Mouse (Mus musculus): ENCODE measurements around the gene Nudt9. TPM values are rescaled to one million over a fixed set of nuclear protein-coding genes. Genes with fewer than 3 reads are reported as not detected.
A peak's percentile ranks its signal among the peaks of the same experiment; 100 is the strongest.

The Nudt9 gene
- polyA plus RNA-seq, 1 experiment from 2014 or later, result 68.2 TPM

- Histone ChIP-seq H3K9me3 (ENCODE audit: control insufficient read depth, low read length) (no peaks in the 10 kb centered on the region), H3K36me3 (ENCODE audit: control insufficient read depth, insufficient read depth, low read length) (no peaks in the 10 kb centered on the region), H3K9ac (ENCODE audit: low read depth, low read length) (no peak overlapping the region), H3K4me1 (replicated peaks; ENCODE audit: control insufficient read depth, insufficient read depth, low read length) (no peaks in the 10 kb centered on the region), H3K27me3 (ENCODE audit: control insufficient read depth, insufficient read depth, low read length) (no peaks in the 10 kb centered on the region), H3K4me3 (ENCODE audit: low read depth, low read length) (no peak overlapping the region), H3K4me2 (replicated peaks; ENCODE audit: low read depth, low read length) (no peak overlapping the region), H3K27ac (ENCODE audit: low read depth, low read length) (no peak overlapping the region)
- 82% methylated on average over 13 of the region's 13 CpGs for WGBS
- DNase-seq (ENCODE audit: low spot score) (no peak), ATAC-seq (ENCODE audit: low FRiP score) (no peak)
Measured at GRCm38 (mm10) chr5:104061936-104062772, 16.0 kb downstream of the Nudt9 start.

- no peak overlapping the region for H3K9ac ChIP-seq (ENCODE audit: low read depth, low read length)
- WGBS, result 94% methylated on average over 11 of the region's 11 CpGs
- H3K4me3 ChIP-seq (ENCODE audit: low read depth, low read length), result no peak overlapping the region
- no peak overlapping the region for H3K27ac ChIP-seq (ENCODE audit: low read depth, low read length)
- H3K9me3 ChIP-seq (ENCODE audit: control insufficient read depth, low read length), result no peaks in the 10 kb centered on the region
- no peak overlapping the region for H3K4me2 ChIP-seq (replicated peaks; ENCODE audit: low read depth, low read length)
- no peaks in the 10 kb centered on the region for H3K36me3 ChIP-seq (ENCODE audit: control insufficient read depth, insufficient read depth, low read length)
- ATAC-seq (ENCODE audit: low FRiP score), result no peak
- H3K4me1 ChIP-seq (replicated peaks; ENCODE audit: control insufficient read depth, insufficient read depth, low read length), result no peaks in the 10 kb centered on the region
- H3K27me3 ChIP-seq (ENCODE audit: control insufficient read depth, insufficient read depth, low read length), result no peaks in the 10 kb centered on the region
- DNase-seq (ENCODE audit: low spot score), result no peak
Measured at GRCm38 (mm10) chr5:104062773-104063551, 16.9 kb downstream of the Nudt9 start.

- no peak for ATAC-seq (ENCODE audit: low FRiP score)
- Histone ChIP-seq H3K36me3 (ENCODE audit: control insufficient read depth, insufficient read depth, low read length) (no peaks in the 10 kb centered on the region), H3K27ac (ENCODE audit: low read depth, low read length) (no peak overlapping the region), H3K4me1 (replicated peaks; ENCODE audit: control insufficient read depth, insufficient read depth, low read length) (0 out of 2 replicates have a peak, but pooled peaks cover 3% of the 10 kb centered on the region), H3K9me3 (ENCODE audit: control insufficient read depth, low read length) (no peaks in the 10 kb centered on the region), H3K4me3 (ENCODE audit: low read depth, low read length) (no peak overlapping the region), H3K27me3 (ENCODE audit: control insufficient read depth, insufficient read depth, low read length) (no peaks in the 10 kb centered on the region), H3K9ac (ENCODE audit: low read depth, low read length) (no peak overlapping the region), H3K4me2 (replicated peaks; ENCODE audit: low read depth, low read length) (no peak overlapping the region)
- WGBS, result 87% methylated on average over 7 of the region's 7 CpGs
- DNase-seq (ENCODE audit: low spot score), result peak; percentile 50
Measured at GRCm38 (mm10) chr5:104068751-104069150, 22.6 kb downstream of the Nudt9 start.

DNA sequence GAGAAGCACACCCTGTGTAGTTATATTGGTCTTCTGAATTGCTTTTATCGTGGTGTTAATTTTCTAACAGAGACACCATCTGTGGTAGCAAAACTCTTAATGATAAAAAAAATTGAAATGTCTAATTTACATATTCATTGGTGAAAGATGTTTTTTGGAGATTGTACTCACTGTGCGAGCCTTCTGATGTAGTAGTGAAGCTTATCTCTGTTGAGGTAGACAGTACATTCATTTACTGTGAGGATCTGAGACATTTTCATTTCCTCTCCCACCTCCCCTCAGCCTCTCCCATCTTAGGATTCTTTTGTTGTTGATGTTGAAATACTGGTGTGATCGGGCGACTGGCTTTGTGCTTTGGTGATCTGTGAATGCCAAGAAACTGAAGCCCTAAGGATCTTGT, 24.9 kb downstream of the Nudt9 start:
- 78% methylated on average over 4 of the region's 4 CpGs for WGBS

GRCm38 (mm10) chr5:104072272-104072886, 26.3 kb downstream of the Nudt9 start:
- H3K4me1 ChIP-seq (replicated peaks; ENCODE audit: control insufficient read depth, insufficient read depth, low read length), result 0 out of 2 replicates have a peak, but pooled peaks cover 3% of the 10 kb centered on the region
- ATAC-seq (ENCODE audit: low FRiP score), result peak; percentile 93
- 0% methylated on average over 6 of the region's 8 CpGs for WGBS
- 0 out of 2 replicates have a peak overlapping the region, but pooled peaks have one; percentile 19 for H3K4me2 ChIP-seq (replicated peaks; ENCODE audit: low read depth, low read length)
- peak overlapping the region; percentile 69 for H3K27ac ChIP-seq (ENCODE audit: low read depth, low read length)
- H3K9me3 ChIP-seq (ENCODE audit: control insufficient read depth, low read length), result no peaks in the 10 kb centered on the region
- no peak overlapping the region for H3K4me3 ChIP-seq (ENCODE audit: low read depth, low read length)
- no peaks in the 10 kb centered on the region for H3K36me3 ChIP-seq (ENCODE audit: control insufficient read depth, insufficient read depth, low read length)
- no peak overlapping the region for H3K9ac ChIP-seq (ENCODE audit: low read depth, low read length)
- peak; percentile 71 for DNase-seq (ENCODE audit: low spot score)
- H3K27me3 ChIP-seq (ENCODE audit: control insufficient read depth, insufficient read depth, low read length), result no peaks in the 10 kb centered on the region

More for the DNA sequence above, 24.9 kb downstream of the Nudt9 start:
- Histone ChIP-seq H3K27ac (ENCODE audit: low read depth, low read length) (no peak overlapping the region), H3K4me2 (replicated peaks; ENCODE audit: low read depth, low read length) (no peak overlapping the region), H3K27me3 (ENCODE audit: control insufficient read depth, insufficient read depth, low read length) (no peaks in the 10 kb centered on the region), H3K9me3 (ENCODE audit: control insufficient read depth, low read length) (no peaks in the 10 kb centered on the region), H3K4me3 (ENCODE audit: low read depth, low read length) (no peak overlapping the region), H3K4me1 (replicated peaks; ENCODE audit: control insufficient read depth, insufficient read depth, low read length) (0 out of 2 replicates have a peak, but pooled peaks cover 3% of the 10 kb centered on the region), H3K9ac (ENCODE audit: low read depth, low read length) (no peak overlapping the region), H3K36me3 (ENCODE audit: control insufficient read depth, insufficient read depth, low read length) (no peaks in the 10 kb centered on the region)
- no peak for DNase-seq (ENCODE audit: low spot score)
- no peak for ATAC-seq (ENCODE audit: low FRiP score)

DNA sequence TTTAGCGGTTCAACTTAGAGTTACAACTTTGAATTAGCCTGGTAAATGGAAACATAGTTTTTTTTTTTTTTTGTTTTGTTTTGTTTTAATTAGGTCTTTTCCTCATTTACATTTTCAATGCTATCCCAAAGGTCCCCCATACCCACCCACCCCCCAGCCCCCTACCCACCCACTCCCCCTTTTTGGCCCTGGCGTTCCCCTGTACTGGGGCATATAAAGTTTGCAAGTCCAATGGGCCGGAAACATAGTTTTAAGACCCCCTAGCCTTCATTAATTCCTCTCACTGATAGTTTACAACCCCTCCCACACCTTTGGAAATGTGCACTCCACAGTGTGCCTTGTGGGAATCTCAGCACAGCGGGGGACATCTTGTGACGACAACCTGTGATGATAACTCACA, 27.5 kb downstream of the Nudt9 start:
- Histone ChIP-seq H3K36me3 (ENCODE audit: control insufficient read depth, insufficient read depth, low read length) (no peaks in the 10 kb centered on the region), H3K4me3 (ENCODE audit: low read depth, low read length) (no peak overlapping the region), H3K27me3 (ENCODE audit: control insufficient read depth, insufficient read depth, low read length) (no peaks in the 10 kb centered on the region), H3K4me1 (replicated peaks; ENCODE audit: control insufficient read depth, insufficient read depth, low read length) (0 out of 2 replicates have a peak, but pooled peaks cover 3% of the 10 kb centered on the region), H3K27ac (ENCODE audit: low read depth, low read length) (no peak overlapping the region), H3K9ac (ENCODE audit: low read depth, low read length) (no peak overlapping the region), H3K9me3 (ENCODE audit: control insufficient read depth, low read length) (no peaks in the 10 kb centered on the region), H3K4me2 (replicated peaks; ENCODE audit: low read depth, low read length) (no peak overlapping the region)
- 74% methylated on average over 5 of the region's 5 CpGs for WGBS
- no peak for DNase-seq (ENCODE audit: low spot score)
- ATAC-seq (ENCODE audit: low FRiP score), result peak; percentile 80

DNA sequence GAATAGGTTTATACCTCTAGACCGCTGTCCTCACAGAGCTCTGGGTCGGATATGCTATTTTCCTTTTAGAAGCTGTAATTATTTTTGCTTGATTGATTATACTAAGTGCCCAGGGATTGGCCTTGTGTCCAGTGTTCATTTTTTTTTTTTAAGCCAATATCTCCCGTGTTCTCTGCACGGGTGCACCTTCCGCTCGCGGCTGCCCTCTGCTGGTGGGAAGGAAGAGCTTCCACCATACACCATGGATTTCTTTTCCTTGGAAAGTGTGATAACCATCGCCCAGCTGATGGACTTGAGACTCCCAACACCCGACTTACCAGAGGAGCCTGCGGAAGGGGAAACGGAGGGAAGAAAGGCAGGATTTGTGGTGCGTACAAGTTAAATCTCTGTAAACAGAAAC, 28.3 kb downstream of the Nudt9 start:
- H3K4me2 ChIP-seq (replicated peaks; ENCODE audit: low read depth, low read length), result no peak overlapping the region
- no peak overlapping the region for H3K9ac ChIP-seq (ENCODE audit: low read depth, low read length)
- DNase-seq (ENCODE audit: low spot score), result peak; percentile 76
- ATAC-seq (ENCODE audit: low FRiP score), result no peak
- H3K36me3 ChIP-seq (ENCODE audit: control insufficient read depth, insufficient read depth, low read length), result no peaks in the 10 kb centered on the region
- no peak overlapping the region for H3K4me3 ChIP-seq (ENCODE audit: low read depth, low read length)
- H3K27ac ChIP-seq (ENCODE audit: low read depth, low read length), result no peak overlapping the region
- no peaks in the 10 kb centered on the region for H3K27me3 ChIP-seq (ENCODE audit: control insufficient read depth, insufficient read depth, low read length)
- H3K9me3 ChIP-seq (ENCODE audit: control insufficient read depth, low read length), result no peaks in the 10 kb centered on the region
- H3K4me1 ChIP-seq (replicated peaks; ENCODE audit: control insufficient read depth, insufficient read depth, low read length), result 0 out of 2 replicates have a peak, but pooled peaks cover 3% of the 10 kb centered on the region
- WGBS, result 34% methylated on average over 12 of the region's 12 CpGs

- 0 out of 2 replicates have a peak, but pooled peaks cover 3% of the 10 kb centered on the region for H3K4me1 ChIP-seq (replicated peaks; ENCODE audit: control insufficient read depth, insufficient read depth, low read length)
- H3K4me2 ChIP-seq (replicated peaks; ENCODE audit: low read depth, low read length), result no peak overlapping the region
- WGBS, result 34% methylated on average over 10 of the region's 10 CpGs
- no peak for ATAC-seq (ENCODE audit: low FRiP score)
- H3K27ac ChIP-seq (ENCODE audit: low read depth, low read length), result no peak overlapping the region
- no peak for DNase-seq (ENCODE audit: low spot score)
- H3K36me3 ChIP-seq (ENCODE audit: control insufficient read depth, insufficient read depth, low read length), result no peaks in the 10 kb centered on the region
- no peak overlapping the region for H3K4me3 ChIP-seq (ENCODE audit: low read depth, low read length)
- H3K27me3 ChIP-seq (ENCODE audit: control insufficient read depth, insufficient read depth, low read length), result no peaks in the 10 kb centered on the region
- no peak overlapping the region for H3K9ac ChIP-seq (ENCODE audit: low read depth, low read length)
- H3K9me3 ChIP-seq (ENCODE audit: control insufficient read depth, low read length), result no peaks in the 10 kb centered on the region
Measured at GRCm38 (mm10) chr5:104076361-104076760, 30.3 kb downstream of the Nudt9 start.
